In genomic region chr9:61596410-61597108, GRCm38 (mm10) we compare ENCODE assay signal across 13 mouse cellular contexts.
DNase-seq lines count a peak whose midpoint lies in the region; ATAC-seq and TF ChIP-seq lines count a peak whose summit lies in the region.
"Had no signal": no experiment of that assay in that cellular context is flagged by ENCODE, and none has a peak within 500 bp of the region (broad histone marks: within the 10 kb centered on the region; RNA-seq: fewer than 3 reads in every experiment).

No protein-coding gene starts in this region.

- no peaks in the 10 kb centered on the region for H3K36me3 ChIP-seq in heart, embryonic 10.5 days
- H3K36me3 ChIP-seq in E14TG2a.4 (ENCODE audit: insufficient read depth, low read length) = no peaks in the 10 kb centered on the region
- H3K36me3 ChIP-seq in embryonic facial prominence, embryonic 11.5 days (replicated peaks; ENCODE audit: control insufficient read depth, insufficient read depth, low read depth, low read length) = no peaks in the 10 kb centered on the region
- H3K36me3 ChIP-seq in lung, embryonic 14.5 days (ENCODE audit: insufficient read depth) = no peaks in the 10 kb centered on the region
- H3K36me3 ChIP-seq: heart, embryonic 15.5 days; limb, embryonic 12.5 days had no signal

- peaks cover 15% of the 10 kb centered on the region for H3K4me1 ChIP-seq in heart, embryonic 10.5 days
- peaks cover 62% of the 10 kb centered on the region for H3K4me1 ChIP-seq in E14TG2a.4 (replicated peaks; ENCODE audit: low read depth, low read length)
- peaks cover 8% of the 10 kb centered on the region; the same call in 1 of the 2 replicates for H3K4me1 ChIP-seq in embryonic facial prominence, embryonic 11.5 days (ENCODE audit: control insufficient read depth, insufficient read depth, low read length)
- H3K4me1 ChIP-seq in lung, embryonic 14.5 days (ENCODE audit: insufficient read depth) = peaks cover 8% of the 10 kb centered on the region; the same call in 1 of the 2 replicates

- 0 out of 2 replicates have a peak overlapping the region, but pooled peaks have one; percentile 0 for H3K4me3 ChIP-seq in heart, embryonic 10.5 days
- H3K4me3 ChIP-seq in E14TG2a.4 (replicated peaks; ENCODE audit: low read length) = peak overlapping the region; percentile 24; the same call in 1 of the 2 replicates
- no peak overlapping the region for H3K4me3 ChIP-seq in embryonic facial prominence, embryonic 11.5 days (ENCODE audit: low read depth, low read length)
- H3K4me3 ChIP-seq in lung, embryonic 14.5 days (ENCODE audit: low read depth, low read length) = no peak overlapping the region
- H3K4me3 ChIP-seq: heart, embryonic 15.5 days; layer of hippocampus, adult 2 months; limb, embryonic 12.5 days had no signal

- no peak overlapping the region for H3K9ac ChIP-seq in embryonic facial prominence, embryonic 11.5 days (replicated peaks; ENCODE audit: low read length)
- H3K9ac ChIP-seq in lung, embryonic 14.5 days = no peak overlapping the region
- H3K9ac ChIP-seq: heart, embryonic 15.5 days; limb, embryonic 12.5 days had no signal

- DNase-seq in heart, embryonic 10.5 days (ENCODE audit: low spot score) = no peak
- DNase-seq in heart, adult 9 months (ENCODE audit: low spot score in 2 of 2) = no peak
- DNase-seq in embryonic facial prominence, embryonic 11.5 days (ENCODE audit: low spot score) = no peak
- DNase-seq in lung, embryonic 14.5 days = peak; percentile 71
- DNase-seq in spleen, postnatal 4 days (ENCODE audit: low spot score in 2 of 2) = no peak
- no peak for DNase-seq in gastrocnemius, postnatal 14 days
- no peak for DNase-seq in layer of hippocampus, postnatal 36 days
- DNase-seq: cerebellum, adult 9-10 months had no signal

- 37% methylated on average over 17 of the region's 17 CpGs for WGBS in heart, embryonic 10.5 days
- 38% methylated on average over 17 of the region's 17 CpGs for whole genome bisulfite sequencing in embryonic facial prominence, embryonic 11.5 days
- 15% methylated on average over 17 of the region's 17 CpGs for WGBS in lung, embryonic 14.5 days

- H3K9me3 ChIP-seq in heart, embryonic 10.5 days = no peaks in the 10 kb centered on the region
- H3K9me3 ChIP-seq in E14TG2a.4 (ENCODE audit: low read length) = no peaks in the 10 kb centered on the region
- no peaks in the 10 kb centered on the region for H3K9me3 ChIP-seq in embryonic facial prominence, embryonic 11.5 days (replicated peaks; ENCODE audit: control insufficient read depth, low read length)
- no peaks in the 10 kb centered on the region for H3K9me3 ChIP-seq in lung, embryonic 14.5 days (ENCODE audit: low read depth, low read length)
- H3K9me3 ChIP-seq: heart, embryonic 15.5 days; limb, embryonic 12.5 days had no signal

- H3K27me3 ChIP-seq in heart, embryonic 10.5 days (ENCODE audit: insufficient read depth, poor library complexity, severe bottlenecking) = peaks cover 44% of the 10 kb centered on the region
- peaks cover 36% of the 10 kb centered on the region for H3K27me3 ChIP-seq in E14TG2a.4 (ENCODE audit: insufficient read depth, low read length)
- H3K27me3 ChIP-seq in embryonic facial prominence, embryonic 11.5 days (ENCODE audit: control insufficient read depth, insufficient read depth, low read length) = no peaks in the 10 kb centered on the region
- no peaks in the 10 kb centered on the region for H3K27me3 ChIP-seq in lung, embryonic 14.5 days (ENCODE audit: insufficient read depth, low read length)

- peak overlapping the region; percentile 4 for H3K4me2 ChIP-seq in embryonic facial prominence, embryonic 11.5 days (ENCODE audit: low read depth, low read length)
- peak overlapping the region; percentile 26; the same call in 1 of the 2 replicates for H3K4me2 ChIP-seq in lung, embryonic 14.5 days
- H3K4me2 ChIP-seq: heart, embryonic 15.5 days; limb, embryonic 12.5 days had no signal

- TF ChIP-seq CTCF in E14TG2a.4 (conservative IDR thresholded peaks at IDR 0.05; ENCODE audit: low read length) = no peak
- no peak for TF ChIP-seq CTCF in lung, embryonic 14.5 days (IDR thresholded peaks at IDR 0.05; ENCODE audit: low read depth)

- H3K27ac ChIP-seq in heart, embryonic 10.5 days = no peak overlapping the region
- no peak overlapping the region for H3K27ac ChIP-seq in embryonic facial prominence, embryonic 11.5 days (replicated peaks; ENCODE audit: low read depth, low read length)
- no peak overlapping the region for H3K27ac ChIP-seq in lung, embryonic 14.5 days (ENCODE audit: low read depth)
- H3K27ac ChIP-seq: heart, embryonic 15.5 days; layer of hippocampus, adult 2 months; limb, embryonic 12.5 days had no signal

- ATAC-seq in embryonic facial prominence, embryonic 11.5 days (replicated peaks; ENCODE audit: insufficient number of reproducible peaks, low FRiP score, low TSS enrichment, low read depth) = no peak; the same call in 1 of the 2 replicates
- peak; percentile 54; the same call in 1 of the 2 replicates for ATAC-seq in lung, embryonic 14.5 days (ENCODE audit: insufficient read depth)
- ATAC-seq: CD4-positive, CD25-positive, alpha-beta regulatory T cell, adult 4 months had no signal

- intact Hi-C loops in gastrocnemius, postnatal 14 days (cut with DNase I; ENCODE audit: low total_unique reads) = no loop called here

Comparison
In these comparisons a context has a peak if more than half of its experiments do, and no peak if none do; other contexts are left out.
1. H3K4me3 ChIP-seq: peak in heart, embryonic 10.5 days (single experiment) and E14TG2a.4 (single experiment); none in embryonic facial prominence, embryonic 11.5 days (single experiment) and lung, embryonic 14.5 days (single experiment).